Mouse (Mus musculus): ENCODE results near the gene Gm17093. TPM values are rescaled to one million over a fixed set of nuclear protein-coding genes. Genes with fewer than 3 reads are reported as not detected.
"Not testable (repeated sequence)": the region's sequence is repeated elsewhere in the genome, so short reads cannot be mapped to it uniquely, and the experiment has no call there.

Gene Gm17093
- not detected in 2 replicates for polyA plus RNA-seq (2012; rRNA removed)

- not testable (repeated sequence) for DNase-seq (ENCODE audit: low read depth)
Observed at GRCm38 (mm10) chr14:44517976-44518375, at the start of gene Gm17093. TSS of gene Gm17093 (plus strand) at chr14:44518276.

GRCm38 (mm10) chr14:44492163-44492562, 25.9 kb upstream of the Gm17093 start, which contains the start of gene BC061237:
TSS of gene BC061237 (plus strand) at chr14:44492463.
- DNase-seq (ENCODE audit: low read depth) = not testable (repeated sequence)

DNA sequence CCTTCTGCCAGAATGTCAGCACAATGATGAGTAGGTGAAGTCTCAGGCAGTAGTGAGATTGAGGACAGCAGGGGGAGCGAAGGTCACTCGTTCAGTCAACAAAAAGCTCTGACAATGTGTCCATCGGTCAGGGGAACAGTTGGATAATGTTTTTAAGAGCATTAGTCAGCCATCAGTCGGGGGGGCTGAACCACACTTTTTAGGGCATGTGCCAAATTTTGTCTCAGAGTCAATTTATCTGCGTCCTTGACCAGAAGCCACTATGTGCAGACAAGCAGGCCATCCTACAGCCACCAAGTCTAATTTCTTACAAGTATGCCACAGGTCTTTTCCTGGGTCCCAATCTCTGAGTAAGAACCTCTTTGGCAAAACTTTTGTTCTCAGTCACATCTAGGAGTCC, 29.9 kb downstream of the Gm17093 start:
- not testable (repeated sequence) for DNase-seq (ENCODE audit: low read depth)

Other genes with a start within 250 kb of the Gm17093 start
- gene Gm8220, start 232.7 kb upstream of the Gm17093 start, polyA plus RNA-seq (2012; rRNA removed) = not detected in 2 replicates
- gene Gm5930, start 179.7 kb upstream of the Gm17093 start, polyA plus RNA-seq (2012; rRNA removed) = not detected in 2 replicates
- gene Gm8229, start 152.9 kb upstream of the Gm17093 start, polyA plus RNA-seq (2012; rRNA removed) = 0.05 TPM in 1 of 2 replicates, not detected in the other
- not detected in 2 replicates for gene Gm3371, start 107.6 kb upstream of the Gm17093 start, polyA plus RNA-seq (2012; rRNA removed)
- gene Gm8232, start 84.6 kb upstream of the Gm17093 start, polyA plus RNA-seq (2012; rRNA removed) = not detected in 2 replicates
- not detected in 2 replicates for gene BC061237, start 25.8 kb upstream of the Gm17093 start, polyA plus RNA-seq (2012; rRNA removed)
- gene Gm8247, start 64.9 kb downstream of the Gm17093 start, polyA plus RNA-seq (2012; rRNA removed) = not detected in 2 replicates
- gene Gm5624, start 109.7 kb downstream of the Gm17093 start, polyA plus RNA-seq (2012; rRNA removed) = not detected in 2 replicates
- not detected in 2 replicates for gene Gm8257, start 188.2 kb downstream of the Gm17093 start, polyA plus RNA-seq (2012; rRNA removed)
- gene Gm8267, start 232.1 kb downstream of the Gm17093 start, polyA plus RNA-seq (2012; rRNA removed) = not detected in 2 replicates